Mouse (Mus musculus) bone marrow macrophage, adult 2 months (primary cell): ENCODE data around the gene Aldh1a7.

Experiments used
- CTCF ChIP-seq: IDR thresholded peaks from 2 replicates; pipeline ENCODE4 v1.5.1; 2012; ENCODE audit warnings: low read depth, mild to moderate bottlenecking, low read length, moderate library complexity
- POLR2A ChIP-seq: IDR thresholded peaks from 2 replicates; pipeline ENCODE4 v1.6.1; 2012; ENCODE audit warnings: mild to moderate bottlenecking, low read depth, low read length, borderline replicate concordance

DNA sequence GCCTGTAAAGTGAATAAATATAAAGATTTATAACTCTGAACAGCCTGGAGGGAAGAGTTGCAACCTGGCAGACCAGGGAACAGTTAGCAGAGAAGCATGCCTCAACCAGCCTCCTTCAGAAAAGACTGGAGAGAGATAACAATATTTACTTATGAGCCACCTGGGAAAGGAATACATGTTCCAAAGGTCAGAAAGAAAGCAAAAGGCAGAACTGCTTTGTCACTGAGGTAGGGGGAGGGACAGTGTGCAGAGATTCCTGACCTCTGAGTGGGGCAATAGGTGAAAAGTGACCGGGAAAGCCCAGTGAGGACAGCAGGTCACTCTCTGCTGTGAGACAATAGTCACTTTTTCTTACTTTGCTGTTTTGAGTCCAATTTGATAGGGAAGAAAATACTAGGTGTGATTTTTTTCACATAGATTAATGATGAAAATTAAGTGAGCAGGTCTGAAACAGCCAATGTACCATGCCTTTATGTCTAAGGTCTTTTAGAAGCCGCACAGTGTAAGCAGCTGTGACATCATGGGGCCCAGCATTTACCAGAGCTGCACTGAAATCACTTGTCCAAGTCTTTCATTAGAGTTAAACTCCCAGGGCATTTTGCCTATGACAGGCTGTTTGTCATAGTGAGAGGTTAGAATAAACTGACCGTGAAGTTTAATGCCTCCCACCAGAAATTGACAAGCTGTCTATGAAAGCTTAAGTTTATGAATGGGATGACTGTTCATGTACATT lies 73.1 kb downstream of the Aldh1a7 start:
- TF ChIP-seq CTCF (no peak), POLR2A (no peak)
